Mouse (Mus musculus) gastrocnemius, postnatal 14 days (tissue): ENCODE data around the gene Slc25a11. TPM values are rescaled to one million over a fixed set of nuclear protein-coding genes. Genes with fewer than 3 reads are reported as not detected.

ENCODE experiments used
- DNase-seq: peaks from one replicate; pipeline ENCODE4 v3.0.0; 2021; ENCODE audit warnings: mixed read lengths
- intact Hi-C: fragments of 180-260 bp; cut with DNase I; formaldehyde crosslinking; loops from one replicate; pipeline ENCODE4 v1.15.1; 2025; ENCODE audit warnings: low total_unique reads
- total RNA-seq, 2 experiments: library from RNA; stranded (reverse); gene quantifications; 2 replicates each; pipeline ENCODE4 v1.2.3; 2021

Slc25a11 gene
- total RNA-seq, 2 experiments from 2014 or later, result 278 to 315 TPM

DNA sequence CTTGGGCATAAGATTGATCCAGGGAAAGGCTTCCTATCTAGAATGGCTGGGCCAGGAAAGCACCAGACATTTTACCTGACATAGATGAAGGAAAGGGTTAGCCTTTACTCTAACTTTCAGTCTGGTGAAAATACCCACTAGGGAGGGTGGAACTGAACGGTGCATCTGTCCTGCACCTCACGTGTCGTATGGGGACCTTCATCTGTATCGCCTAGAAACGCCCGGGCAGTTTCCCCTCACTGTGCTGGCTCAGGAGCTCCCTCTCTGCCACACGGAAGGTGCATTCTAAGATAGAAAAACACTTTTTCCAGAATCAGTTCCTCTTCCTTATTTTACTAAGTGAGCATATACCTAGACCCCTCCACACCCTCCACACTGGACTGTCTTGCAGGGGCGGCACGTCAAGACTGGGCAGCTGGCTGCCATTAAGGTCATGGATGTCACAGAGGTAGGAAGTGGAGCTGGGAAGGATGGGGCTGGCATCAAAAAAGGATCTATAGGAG is 48.8 kb downstream of the Slc25a11 start:
- no peak for DNase-seq
- intact Hi-C loops, result no loop called here

DNA sequence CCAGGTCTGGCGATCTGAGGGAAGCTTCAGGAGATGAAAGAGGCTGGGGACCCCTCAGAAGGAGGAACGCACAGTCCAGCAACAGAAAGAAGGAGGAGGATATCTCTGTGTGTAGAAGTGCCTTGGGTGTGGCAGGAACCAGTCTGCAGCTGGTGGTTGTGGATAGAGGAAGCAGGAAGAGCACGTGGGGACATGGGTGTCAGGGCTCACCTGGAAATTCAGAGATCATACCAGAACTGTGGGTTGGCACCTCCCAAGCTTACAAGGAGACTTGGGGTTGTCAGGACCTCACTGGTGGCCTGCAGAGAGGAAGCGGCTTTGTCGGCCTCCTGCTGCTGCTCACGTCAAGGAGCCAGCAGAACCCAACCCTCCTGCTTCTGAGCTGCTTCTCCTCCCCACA is 50.0 kb downstream of the Slc25a11 start:
- intact Hi-C loops, result no loop called here
- DNase-seq, result no peak

DNA sequence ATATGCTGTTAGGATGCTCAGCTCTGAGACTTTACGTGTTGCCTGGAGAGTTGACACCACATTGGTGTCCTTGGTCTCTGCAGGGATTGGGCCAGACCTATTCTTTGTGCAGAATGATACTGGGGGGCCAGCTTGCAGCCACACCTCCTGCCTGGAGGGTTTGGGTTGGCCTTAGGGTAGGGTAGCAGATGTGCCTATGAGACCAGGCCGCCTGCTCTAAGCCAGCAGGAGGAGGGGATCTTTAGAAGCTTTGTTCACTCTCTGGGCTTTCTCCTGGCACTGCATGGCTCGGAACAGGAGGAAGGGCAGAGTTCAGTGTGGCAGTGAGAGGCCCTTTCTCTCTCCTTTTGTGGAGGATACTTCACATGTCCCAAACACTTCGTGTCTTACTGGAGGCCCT is 51.2 kb downstream of the Slc25a11 start:
- no peak for DNase-seq
- intact Hi-C loops, result no loop called here

DNA sequence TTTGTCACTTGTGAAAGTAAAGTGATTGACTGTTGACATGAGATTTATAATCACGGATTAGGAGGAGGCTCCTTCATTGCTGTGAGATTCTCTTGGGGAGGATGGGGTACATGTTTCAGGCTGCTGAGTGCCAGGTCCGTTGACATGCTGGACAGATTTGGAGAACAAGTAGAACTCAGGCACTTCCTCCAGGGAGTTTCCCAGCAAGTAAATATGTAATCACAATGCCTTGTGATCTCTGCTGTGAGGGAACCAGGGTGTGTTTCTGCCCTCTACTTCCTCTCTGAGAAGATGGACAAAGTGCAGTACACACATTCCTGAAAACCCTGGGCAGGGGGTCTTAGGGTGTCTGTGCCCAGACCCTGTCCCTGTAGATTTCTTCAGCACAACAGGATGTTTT is 51.6 kb downstream of the Slc25a11 start:
- no peak for DNase-seq
- intact Hi-C loops, result no loop called here

DNA sequence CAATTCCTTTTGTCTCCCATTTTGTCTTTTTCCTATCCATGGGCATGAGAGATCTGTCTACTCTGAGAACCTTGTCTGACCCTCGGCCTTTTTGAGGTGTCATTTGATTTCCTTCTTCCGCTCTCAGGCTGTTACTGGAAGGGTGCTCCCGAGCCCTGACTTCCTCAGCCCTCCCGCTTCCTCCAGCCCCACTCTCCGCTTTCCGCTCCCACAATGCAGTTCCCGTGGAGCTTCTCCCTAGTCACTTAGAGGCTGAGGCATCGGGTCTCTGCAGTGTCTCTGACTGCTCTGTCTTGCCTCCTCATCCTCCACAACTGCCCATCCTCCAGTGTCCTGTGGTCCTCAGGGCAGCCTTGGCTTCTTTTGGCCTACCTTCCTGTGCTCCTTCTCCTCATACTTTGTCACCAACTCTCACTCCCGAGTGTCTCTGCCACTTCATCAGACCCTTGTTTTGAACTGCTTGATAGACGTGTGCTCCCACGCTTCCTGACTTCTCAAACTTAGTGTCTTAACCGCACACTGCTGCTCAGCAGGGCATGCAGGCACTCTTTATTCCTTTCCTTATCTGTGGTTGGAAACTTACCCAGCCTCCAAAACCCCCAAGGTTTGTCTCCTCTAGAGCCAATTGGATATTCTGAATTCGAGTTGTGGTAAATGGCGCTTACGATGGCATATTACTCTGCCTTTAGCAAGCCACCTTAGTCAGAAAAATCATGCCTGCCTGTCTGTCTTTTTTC is 52.9 kb downstream of the Slc25a11 start:
- DNase-seq, result no peak
- intact Hi-C loops, result no loop called here

Other genes starting within 250 kb of the Slc25a11 start
- gene Pelp1, start 237.4 kb downstream of the Slc25a11 start, total RNA-seq, result 10 to 100 TPM; 14.9 to 18.6 TPM
- 1 to 10 TPM; 8.3 to 9.7 TPM for gene Arrb2, start 214.8 kb downstream of the Slc25a11 start, total RNA-seq
- 1 to 10 TPM; 6.2 to 6.5 TPM for gene Med11, start 195.6 kb downstream of the Slc25a11 start, total RNA-seq
- under 1 TPM; 0.31 to 0.84 TPM for gene Zmynd15, start 188.0 kb downstream of the Slc25a11 start, total RNA-seq
- gene Cxcl16, start 187.5 kb downstream of the Slc25a11 start, total RNA-seq, result 1 to 10 TPM; 2.6 to 3.1 TPM
- gene Tm4sf5, start 142.2 kb downstream of the Slc25a11 start, total RNA-seq, result not detected
- not detected for gene Vmo1, start 132.9 kb downstream of the Slc25a11 start, total RNA-seq
- gene Gltpd2, start 128.3 kb downstream of the Slc25a11 start, total RNA-seq, result not detected
- 100 to 1,000 TPM; 292 to 301 TPM for gene Psmb6, start 122.1 kb downstream of the Slc25a11 start, total RNA-seq
- not detected for gene Gm40193, start 114.5 kb downstream of the Slc25a11 start, total RNA-seq
- gene Pld2, start 107.4 kb downstream of the Slc25a11 start, total RNA-seq, result 10 to 100 TPM; 15.9 to 17.1 TPM
- 10 to 100 TPM; 26.1 to 27.7 TPM for gene Mink1, start 84.6 kb downstream of the Slc25a11 start, total RNA-seq
- gene 4930544D05Rik, start 31.6 kb downstream of the Slc25a11 start, total RNA-seq, result not detected
- gene Chrne, start 28.3 kb downstream of the Slc25a11 start, total RNA-seq, result 10 to 100 TPM; 38.7 to 39.4 TPM
- under 1 TPM in 1 of 2 experiments, not detected in 1; 0.08 TPM for gene Gp1ba, start 8.4 kb downstream of the Slc25a11 start, total RNA-seq
- 10 to 100 TPM; 34.9 to 35.7 TPM for gene Rnf167, start 244 bp downstream of the Slc25a11 start, total RNA-seq
- gene Pfn1, start 7.2 kb upstream of the Slc25a11 start, total RNA-seq, result 100 to 1,000 TPM; 340 to 388 TPM
- 1,000 to 10,000 TPM; 6,763 to 7,262 TPM for gene Eno3, start 9.7 kb upstream of the Slc25a11 start, total RNA-seq
- 100 to 1,000 TPM; 117 to 122 TPM for gene Spag7, start 21.9 kb upstream of the Slc25a11 start, total RNA-seq
- 10 to 100 TPM; 21.2 to 25.5 TPM for gene Camta2, start 40.6 kb upstream of the Slc25a11 start, total RNA-seq
- gene Inca1, start 52.7 kb upstream of the Slc25a11 start, total RNA-seq, result 1 to 10 TPM; 2.5 to 3.3 TPM
- gene Kif1c, start 53.1 kb upstream of the Slc25a11 start, total RNA-seq, result 100 to 1,000 TPM; 216 to 226 TPM
- 10 to 100 TPM in 1 of 2 experiments, 1 to 10 TPM in 1; 7.4 to 10.8 TPM for gene Zfp3, start 116.7 kb upstream of the Slc25a11 start, total RNA-seq
- under 1 TPM in 1 of 2 experiments, not detected in 1; 0.22 TPM for gene Scimp, start 165.1 kb upstream of the Slc25a11 start, total RNA-seq
- gene Rabep1, start 197.3 kb upstream of the Slc25a11 start, total RNA-seq, result 10 to 100 TPM; 22.7 to 24.3 TPM